Mouse (Mus musculus): ENCODE measurements around the gene Cdc42se2.

Gene Cdc42se2

GRCm38 (mm10) chr11:54710512-54711293 lies 76.8 kb downstream of the Cdc42se2 start:
- DNase-seq (ENCODE audit: low spot score in 2 of 2): no peak

GRCm38 (mm10) chr11:54709645-54710044 lies 77.8 kb downstream of the Cdc42se2 start:
- DNase-seq (ENCODE audit: low spot score in 2 of 2): no peak

- no peak for DNase-seq (ENCODE audit: low spot score in 2 of 2)
These were observed 79.3 kb downstream of the Cdc42se2 start for GRCm38 (mm10) chr11:54708153-54708552.

- DNase-seq (ENCODE audit: low spot score in 2 of 2): peak; percentile 67 to 78
These were observed 84.2 kb downstream of the Cdc42se2 start for GRCm38 (mm10) chr11:54703306-54703705.

GRCm38 (mm10) chr11:54701848-54702247 lies 85.6 kb downstream of the Cdc42se2 start:
- no peak for DNase-seq (ENCODE audit: low spot score in 2 of 2)

- peak in 1 of 2 experiments; percentile 54 for DNase-seq (ENCODE audit: low spot score in 2 of 2)
These were observed 87.5 kb downstream of the Cdc42se2 start for GRCm38 (mm10) chr11:54699972-54700371.

GRCm38 (mm10) chr11:54698636-54699035 lies 88.8 kb downstream of the Cdc42se2 start:
- peak; percentile 51 to 57 for DNase-seq (ENCODE audit: low spot score in 2 of 2)

- peak; percentile 34 to 48 for DNase-seq (ENCODE audit: low spot score in 2 of 2)
These were observed 89.9 kb downstream of the Cdc42se2 start for GRCm38 (mm10) chr11:54697611-54698010.

- no peak for DNase-seq (ENCODE audit: low spot score in 2 of 2)
These were observed 91.5 kb downstream of the Cdc42se2 start for GRCm38 (mm10) chr11:54695951-54696350.

- no peak for DNase-seq (ENCODE audit: low spot score in 2 of 2)
These were observed 93.2 kb downstream of the Cdc42se2 start for GRCm38 (mm10) chr11:54694291-54694690.

GRCm38 (mm10) chr11:54693696-54694095 lies 93.8 kb downstream of the Cdc42se2 start:
- no peak for DNase-seq (ENCODE audit: low spot score in 2 of 2)

GRCm38 (mm10) chr11:54691179-54691578 lies 96.3 kb downstream of the Cdc42se2 start:
- DNase-seq (ENCODE audit: low spot score in 2 of 2): no peak

- DNase-seq (ENCODE audit: low spot score in 2 of 2): no peak
These were observed 97.3 kb downstream of the Cdc42se2 start for GRCm38 (mm10) chr11:54690171-54690570.

GRCm38 (mm10) chr11:54684831-54685230 lies 102.6 kb downstream of the Cdc42se2 start:
- no peak for DNase-seq (ENCODE audit: low spot score in 2 of 2)

- DNase-seq (ENCODE audit: low spot score in 2 of 2): no peak
These were observed 108.3 kb downstream of the Cdc42se2 start for GRCm38 (mm10) chr11:54679141-54679540.

- DNase-seq (ENCODE audit: low spot score in 2 of 2): no peak
These were observed 111.5 kb downstream of the Cdc42se2 start for GRCm38 (mm10) chr11:54675792-54676489.

- DNase-seq (ENCODE audit: low spot score in 2 of 2): no peak
These were observed 113.7 kb downstream of the Cdc42se2 start for GRCm38 (mm10) chr11:54673575-54674298.

Measured in spleen, postnatal 36 days (tissue).